Mouse (Mus musculus) testis, postnatal 10 days (tissue): ENCODE data around the gene Ptprd.

Experiments
- DNase-seq: peaks from one replicate; pipeline ENCODE4 v3.0.0; 2021; ENCODE audit warnings: low spot score

Ptprd gene

GRCm38 (mm10) chr4:76913532-76914150 is 1298.1 kb downstream of the Ptprd start:
- no peak for DNase-seq

- no peak for DNase-seq
Measured at GRCm38 (mm10) chr4:76901692-76902091, 1310.1 kb downstream of the Ptprd start.

GRCm38 (mm10) chr4:76889669-76890068 is 1322.1 kb downstream of the Ptprd start:
- no peak for DNase-seq

- no peak for DNase-seq
Measured at GRCm38 (mm10) chr4:76881610-76882009, 1330.2 kb downstream of the Ptprd start.

GRCm38 (mm10) chr4:76870971-76871370 is 1340.8 kb downstream of the Ptprd start:
- no peak for DNase-seq

GRCm38 (mm10) chr4:76865585-76865984 is 1346.2 kb downstream of the Ptprd start:
- no peak for DNase-seq

- no peak for DNase-seq
Measured at GRCm38 (mm10) chr4:76846265-76846664, 1365.5 kb downstream of the Ptprd start.

GRCm38 (mm10) chr4:76839016-76839415 is 1372.7 kb downstream of the Ptprd start:
- no peak for DNase-seq

- DNase-seq, result no peak
Measured at GRCm38 (mm10) chr4:76812138-76812537, 1399.6 kb downstream of the Ptprd start.

GRCm38 (mm10) chr4:76802708-76803107 is 1409.1 kb downstream of the Ptprd start:
- DNase-seq, result no peak

- DNase-seq, result no peak
Measured at GRCm38 (mm10) chr4:76798010-76799007, 1413.5 kb downstream of the Ptprd start.

GRCm38 (mm10) chr4:76785389-76785788 is 1426.4 kb downstream of the Ptprd start:
- DNase-seq, result no peak

GRCm38 (mm10) chr4:76779558-76780124 is 1432.1 kb downstream of the Ptprd start:
- no peak for DNase-seq

- DNase-seq, result no peak
Measured at GRCm38 (mm10) chr4:76766918-76767317, 1444.8 kb downstream of the Ptprd start.

GRCm38 (mm10) chr4:76766429-76766828 is 1445.3 kb downstream of the Ptprd start:
- DNase-seq, result no peak

- no peak for DNase-seq
Measured at GRCm38 (mm10) chr4:76750709-76751108, 1461.1 kb downstream of the Ptprd start.

- DNase-seq, result no peak
Measured at GRCm38 (mm10) chr4:76735831-76736230, 1475.9 kb downstream of the Ptprd start.

- DNase-seq, result no peak
Measured at GRCm38 (mm10) chr4:76675726-76676125, 1536.0 kb downstream of the Ptprd start.

- DNase-seq, result no peak
Measured at GRCm38 (mm10) chr4:76673224-76673623, 1538.5 kb downstream of the Ptprd start.

- no peak for DNase-seq
Measured at GRCm38 (mm10) chr4:76672653-76673052, 1539.1 kb downstream of the Ptprd start.

GRCm38 (mm10) chr4:76661725-76662124 is 1550.0 kb downstream of the Ptprd start:
- no peak for DNase-seq

- no peak for DNase-seq
Measured at GRCm38 (mm10) chr4:76660146-76660545, 1551.6 kb downstream of the Ptprd start.

- DNase-seq, result no peak
Measured at GRCm38 (mm10) chr4:76656734-76657133, 1555.0 kb downstream of the Ptprd start.
